Mouse (Mus musculus) hindbrain, embryonic 13.5 days (tissue): ENCODE data around the gene Rbm39. TPM values are rescaled to one million over a fixed set of nuclear protein-coding genes. Genes with fewer than 3 reads are reported as not detected.
"Not testable (repeated sequence)": the region's sequence is repeated elsewhere in the genome, so short reads cannot be mapped to it uniquely, and the experiment has no call there.

Experiments
- ATAC-seq: fragments of 200-750 bp; cut with Nextera tagmentation; 2 replicates; pipeline ENCODE4 v1.8.0; 2017; ENCODE audit warnings: moderate TSS enrichment; ENCODE audit not compliant: low FRiP score
- H3K27ac ChIP-seq: fragments of 300-500 bp; sonication (generic); 2 replicates; pipeline ENCODE4 v1.5.1; 2015; ENCODE audit warnings: inconsistent platforms, mild to moderate bottlenecking, moderate library complexity
- H3K27me3 ChIP-seq: fragments of 300-500 bp; sonication (generic); 2 replicates; pipeline ENCODE4 v1.6.1; 2015; ENCODE audit warnings: mild to moderate bottlenecking, inconsistent platforms
- H3K36me3 ChIP-seq: fragments of 300-500 bp; sonication (generic); 2 replicates; pipeline ENCODE4 v1.6.1; 2015; ENCODE audit warnings: mild to moderate bottlenecking, inconsistent platforms
- H3K4me1 ChIP-seq: fragments of 300-500 bp; sonication (generic); replicated peaks from 2 replicates; pipeline ENCODE4 v1.6.1; 2015; ENCODE audit warnings: inconsistent platforms
- H3K4me2 ChIP-seq: fragments of 300-500 bp; sonication (generic); 2 replicates; pipeline ENCODE4 v1.6.1; 2015; ENCODE audit warnings: inconsistent platforms, mild to moderate bottlenecking, moderate library complexity
- H3K4me3 ChIP-seq: fragments of 300-500 bp; sonication (generic); 2 replicates; pipeline ENCODE4 v1.5.1; 2015; ENCODE audit warnings: mild to moderate bottlenecking, inconsistent platforms
- H3K9ac ChIP-seq: fragments of 300-500 bp; sonication (generic); 2 replicates; pipeline ENCODE4 v1.6.1; 2015; ENCODE audit warnings: mild to moderate bottlenecking, inconsistent platforms
- H3K9me3 ChIP-seq: fragments of 300-500 bp; sonication (generic); 2 replicates; pipeline ENCODE4 v1.6.1; 2016; ENCODE audit warnings: inconsistent platforms
- WGBS: fragments of 180-500 bp; shearing (Covaris S2); methylation state at CpG from one replicate; pipeline ENCODE4 v1.1.7; 2015; 5-methylcytosine and 5-hydroxymethylcytosine counted together
- polyA plus RNA-seq: library from polyadenylated mRNA; unstranded; fragments of >200 nt; fragmentation: Nextera tagmentation; extraction: Ambion mirVana; gene quantifications from 2 replicates; pipeline ENCODE4 v1.2.1, GENCODE M21; 2015

Gene Rbm39
- polyA plus RNA-seq, 1 experiment from 2014 or later, result 565 TPM

GRCm38 (mm10) chr2:156196302-156197128 lies 16.5 kb upstream of the Rbm39 start, which contains the start of gene Phf20:
TSS of gene Phf20 (plus strand) at chr2:156196466.
- Histone ChIP-seq H3K9me3 (no peaks in the 10 kb centered on the region), H3K27me3 (no peaks in the 10 kb centered on the region), H3K9ac (peak within 1 kb of the TSS; percentile 87), H3K4me2 (peak within 1 kb of the TSS; percentile 71), H3K4me3 (peak within 1 kb of the TSS; percentile 73), H3K27ac (peak within 1 kb of the TSS; percentile 97), H3K36me3 (peaks cover 3% of the 10 kb centered on the region; the same call in 1 of the 2 replicates), H3K4me1 (peaks cover 33% of the 10 kb centered on the region)
- WGBS, result under 1% methylated on average over 86 of the region's 88 CpGs
- peak; percentile 98 for ATAC-seq

- ATAC-seq, result no peak
- H3K27ac ChIP-seq, result no peak overlapping the region
- no peaks in the 10 kb centered on the region for H3K36me3 ChIP-seq
- H3K9ac ChIP-seq, result no peak overlapping the region
- H3K4me3 ChIP-seq, result no peak overlapping the region
- peaks cover 27% of the 10 kb centered on the region for H3K4me1 ChIP-seq
- H3K9me3 ChIP-seq, result no peaks in the 10 kb centered on the region
- H3K27me3 ChIP-seq, result no peaks in the 10 kb centered on the region
- H3K4me2 ChIP-seq, result no peak overlapping the region
Measured at GRCm38 (mm10) chr2:156194571-156194970, 14.5 kb upstream of the Rbm39 start.

GRCm38 (mm10) chr2:156193066-156193862 lies 13.2 kb upstream of the Rbm39 start:
- ATAC-seq, result no peak
- H3K27ac ChIP-seq, result no peak overlapping the region

GRCm38 (mm10) chr2:156192068-156192467 lies 12.0 kb upstream of the Rbm39 start:
- H3K4me1 ChIP-seq, result peaks cover 5% of the 10 kb centered on the region
- no peaks in the 10 kb centered on the region for H3K36me3 ChIP-seq
- no peaks in the 10 kb centered on the region for H3K27me3 ChIP-seq
- WGBS, result 68% methylated on average over 2 of the region's 2 CpGs
- no peak for ATAC-seq
- H3K4me3 ChIP-seq, result no peak overlapping the region
- H3K9ac ChIP-seq, result no peak overlapping the region
- no peak overlapping the region for H3K27ac ChIP-seq
- H3K4me2 ChIP-seq, result no peak overlapping the region
- H3K9me3 ChIP-seq, result no peaks in the 10 kb centered on the region

More at GRCm38 (mm10) chr2:156193066-156193862, 13.2 kb upstream of the Rbm39 start:
- Histone ChIP-seq H3K9me3 (no peaks in the 10 kb centered on the region), H3K4me1 (peaks cover 15% of the 10 kb centered on the region), H3K36me3 (no peaks in the 10 kb centered on the region), H3K27me3 (no peaks in the 10 kb centered on the region), H3K9ac (no peak overlapping the region), H3K4me2 (no peak overlapping the region), H3K4me3 (no peak overlapping the region)
- WGBS, result 87% methylated on average over 3 of the region's 3 CpGs

GRCm38 (mm10) chr2:156191540-156191939 lies 11.5 kb upstream of the Rbm39 start:
- Histone ChIP-seq H3K27ac (no peak overlapping the region), H3K36me3 (no peaks in the 10 kb centered on the region), H3K4me1 (peaks cover 5% of the 10 kb centered on the region), H3K4me3 (no peak overlapping the region), H3K9ac (no peak overlapping the region), H3K9me3 (no peaks in the 10 kb centered on the region), H3K4me2 (no peak overlapping the region), H3K27me3 (no peaks in the 10 kb centered on the region)
- no peak for ATAC-seq
- 97% methylated on average over 2 of the region's 2 CpGs for WGBS

- H3K9me3 ChIP-seq, result no peaks in the 10 kb centered on the region
- H3K9ac ChIP-seq, result no peak overlapping the region
- no peak overlapping the region for H3K27ac ChIP-seq
- no peaks in the 10 kb centered on the region for H3K4me1 ChIP-seq
- no peaks in the 10 kb centered on the region for H3K27me3 ChIP-seq
- H3K36me3 ChIP-seq, result no peaks in the 10 kb centered on the region
- WGBS, result 89% methylated on average over 14 of the region's 14 CpGs
- no peak overlapping the region for H3K4me2 ChIP-seq
- H3K4me3 ChIP-seq, result no peak overlapping the region
- no peak for ATAC-seq
Measured at GRCm38 (mm10) chr2:156190004-156190896, 10.2 kb upstream of the Rbm39 start.

- H3K27ac ChIP-seq, H3K4me2 ChIP-seq, H3K4me1 ChIP-seq, H3K36me3 ChIP-seq, H3K9ac ChIP-seq, H3K27me3 ChIP-seq, ATAC-seq, H3K4me3 ChIP-seq, H3K9me3 ChIP-seq: not testable (repeated sequence)
- 92% methylated on average over 7 of the region's 7 CpGs for WGBS
Measured at GRCm38 (mm10) chr2:156189241-156189640, 9.2 kb upstream of the Rbm39 start.

- peak overlapping the region; percentile 79; the same call in 1 of the 2 replicates for H3K9ac ChIP-seq
- H3K36me3 ChIP-seq, result peaks cover 10% of the 10 kb centered on the region
- peak overlapping the region; percentile 99; the same call in 1 of the 2 replicates for H3K27ac ChIP-seq
- H3K27me3 ChIP-seq, result no peaks in the 10 kb centered on the region
- H3K4me1 ChIP-seq, result peaks cover 29% of the 10 kb centered on the region
- ATAC-seq, result no peak
- H3K4me2 ChIP-seq, result peak overlapping the region; percentile 56
- 73% methylated on average over 2 of the region's 2 CpGs for WGBS
- no peaks in the 10 kb centered on the region for H3K9me3 ChIP-seq
- no peak overlapping the region for H3K4me3 ChIP-seq
Measured at GRCm38 (mm10) chr2:156181592-156181991, 1.6 kb upstream of the Rbm39 start.

GRCm38 (mm10) chr2:156180824-156181590 lies 969 bp upstream of the Rbm39 start:
- Histone ChIP-seq H3K9ac (peak overlapping the region; percentile 79), H3K36me3 (peaks cover 12% of the 10 kb centered on the region)
- 14% methylated on average over 8 of the region's 8 CpGs for WGBS

GRCm38 (mm10) chr2:156179796-156180093 lies 293 bp downstream of the Rbm39 start:
- Histone ChIP-seq H3K4me1 (peaks cover 32% of the 10 kb centered on the region), H3K4me3 (peak overlapping the region; percentile 96), H3K4me2 (peak overlapping the region; percentile 77; the same call in 1 of the 2 replicates), H3K27me3 (no peaks in the 10 kb centered on the region), H3K36me3 (peaks cover 16% of the 10 kb centered on the region), H3K9me3 (no peaks in the 10 kb centered on the region), H3K27ac (peak overlapping the region; percentile 99), H3K9ac (peak overlapping the region; percentile 100)
- WGBS, result under 1% methylated on average over 39 of the region's 41 CpGs
- ATAC-seq, result no peak; the same call in none of the 2 replicates

More at GRCm38 (mm10) chr2:156180824-156181590, 969 bp upstream of the Rbm39 start:
- H3K4me3 ChIP-seq, result peak overlapping the region; percentile 96
- H3K27me3 ChIP-seq, result no peaks in the 10 kb centered on the region
- peak overlapping the region; percentile 99 for H3K27ac ChIP-seq
- no peak for ATAC-seq
- no peaks in the 10 kb centered on the region for H3K9me3 ChIP-seq
- peaks cover 29% of the 10 kb centered on the region for H3K4me1 ChIP-seq
- peak overlapping the region; percentile 56 for H3K4me2 ChIP-seq

GRCm38 (mm10) chr2:156179046-156179795 lies 817 bp downstream of the Rbm39 start:
- no peaks in the 10 kb centered on the region for H3K27me3 ChIP-seq
- peak overlapping the region; percentile 100 for H3K9ac ChIP-seq
- H3K36me3 ChIP-seq, result peaks cover 18% of the 10 kb centered on the region
- peak; percentile 43 for ATAC-seq
- H3K9me3 ChIP-seq, result no peaks in the 10 kb centered on the region
- H3K4me3 ChIP-seq, result peak overlapping the region; percentile 96
- H3K27ac ChIP-seq, result peak overlapping the region; percentile 99
- WGBS, result 1% methylated on average over 47 of the region's 47 CpGs
- H3K4me2 ChIP-seq, result peak overlapping the region; percentile 77
- H3K4me1 ChIP-seq, result peaks cover 32% of the 10 kb centered on the region
